Comparison of ENCODE assay signal across 14 mouse cellular contexts in the genomic region with DNA sequence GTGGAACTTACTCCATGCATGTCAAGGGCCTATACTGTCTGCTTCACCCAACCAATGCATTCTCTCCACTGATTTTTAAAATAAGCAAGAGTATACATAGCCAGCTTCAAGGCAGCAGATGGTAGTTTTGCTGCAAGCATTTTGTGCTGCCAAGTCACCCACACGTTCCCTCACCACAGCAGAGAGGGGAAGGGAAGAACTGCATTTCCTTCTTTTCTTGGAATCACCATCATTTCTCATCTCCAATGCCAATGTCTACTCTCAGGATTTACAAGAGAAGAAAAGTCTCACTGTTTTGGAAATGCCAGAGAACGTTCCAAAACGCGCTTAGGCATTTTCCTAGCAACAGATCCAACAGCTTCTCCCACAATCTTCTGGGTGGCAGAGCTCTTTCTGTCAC. TPM values are rescaled to one million over a fixed set of nuclear protein-coding genes. Genes with fewer than 3 reads are reported as not detected.
DNase-seq lines count a peak whose midpoint lies in the region; ATAC-seq and TF ChIP-seq lines count a peak whose summit lies in the region.
"Had no signal": no experiment of that assay in that cellular context is flagged by ENCODE, and none has a peak within 500 bp of the region (broad histone marks: within the 10 kb centered on the region; RNA-seq: fewer than 3 reads in every experiment).

No protein-coding gene starts in this region.

- no peak overlapping the region for H3K4me3 ChIP-seq in hindbrain, embryonic 13.5 days
- H3K4me3 ChIP-seq in hindbrain, embryonic 14.5 days (replicated peaks; ENCODE audit: low read length), result no peak overlapping the region
- no peak overlapping the region for H3K4me3 ChIP-seq in olfactory bulb, adult 2 months (ENCODE audit: insufficient read depth, low read depth, low read length)
- no peak overlapping the region for H3K4me3 ChIP-seq in intestine, embryonic 16.5 days (ENCODE audit: low read length)
- H3K4me3 ChIP-seq: gastrocnemius, adult 2 months had no signal

- DNase-seq in hindbrain, embryonic 14.5 days (ENCODE audit: low spot score), result no peak
- peak; percentile 30 to 50 for DNase-seq in cerebellum, postnatal 10 days
- DNase-seq in layer of hippocampus, adult 8-10 months (ENCODE audit: low spot score in 2 of 2), result peak; percentile 83
- DNase-seq in embryo, embryonic 10.5 days (ENCODE audit: low spot score), result no peak
- DNase-seq: adrenal gland, postnatal 10 days; gastrocnemius, adult 2 months; heart, postnatal 36 days had no signal

- no peak for ATAC-seq in hindbrain, embryonic 13.5 days (ENCODE audit: low FRiP score)
- no peak for ATAC-seq in hindbrain, embryonic 14.5 days (ENCODE audit: low FRiP score)
- no peak for ATAC-seq in intestine, embryonic 16.5 days
- no peak for ATAC-seq in monocyte, adult 5-6 weeks (replicated peaks; ENCODE audit: insufficient number of reproducible peaks, low FRiP score, low TSS enrichment, poor library complexity, severe bottlenecking)

- no peak overlapping the region for H3K9ac ChIP-seq in hindbrain, embryonic 13.5 days
- H3K9ac ChIP-seq in hindbrain, embryonic 14.5 days, result no peak overlapping the region
- H3K9ac ChIP-seq in intestine, embryonic 16.5 days (ENCODE audit: low read depth, low read length), result no peak overlapping the region
- H3K9ac ChIP-seq: liver, embryonic 14.5 days had no signal

- H3K9me3 ChIP-seq in hindbrain, embryonic 13.5 days, result no peaks in the 10 kb centered on the region
- H3K9me3 ChIP-seq in hindbrain, embryonic 14.5 days (ENCODE audit: control insufficient read depth, low read length), result no peaks in the 10 kb centered on the region
- H3K9me3 ChIP-seq in intestine, embryonic 16.5 days (ENCODE audit: control insufficient read depth, low read length), result no peaks in the 10 kb centered on the region

- no peak for TF ChIP-seq CTCF in olfactory bulb, adult 2 months (IDR thresholded peaks at IDR 0.05; ENCODE audit: insufficient read depth, low read depth, low read length)

- H3K4me1 ChIP-seq in hindbrain, embryonic 13.5 days (replicated peaks), result peaks cover 11% of the 10 kb centered on the region
- H3K4me1 ChIP-seq in hindbrain, embryonic 14.5 days (replicated peaks; ENCODE audit: control insufficient read depth, insufficient read depth, low read length), result peaks cover 5% of the 10 kb centered on the region
- peaks cover 5% of the 10 kb centered on the region; the same call in 1 of the 2 replicates for H3K4me1 ChIP-seq in olfactory bulb, adult 2 months (ENCODE audit: control insufficient read depth, insufficient read depth, low read length)
- no peaks in the 10 kb centered on the region for H3K4me1 ChIP-seq in intestine, embryonic 16.5 days (ENCODE audit: control insufficient read depth, insufficient read depth, low read length)

- H3K27ac ChIP-seq in hindbrain, embryonic 13.5 days, result 0 out of 2 replicates have a peak overlapping the region, but pooled peaks have one; percentile 1
- H3K27ac ChIP-seq in hindbrain, embryonic 14.5 days, result no peak overlapping the region
- peak overlapping the region; percentile 29; the same call in 1 of the 2 replicates for H3K27ac ChIP-seq in olfactory bulb, adult 2 months (ENCODE audit: insufficient read depth, low read depth, low read length)
- no peak overlapping the region for H3K27ac ChIP-seq in intestine, embryonic 16.5 days (ENCODE audit: low read length)
- H3K27ac ChIP-seq: gastrocnemius, adult 2 months; kidney, postnatal 0 days; liver, embryonic 14.5 days had no signal

- TF ChIP-seq POLR2A in olfactory bulb, adult 2 months (IDR thresholded peaks at IDR 0.05; ENCODE audit: insufficient read depth, low read depth, low read length), result no peak

- H3K27me3 ChIP-seq in hindbrain, embryonic 13.5 days, result no peaks in the 10 kb centered on the region
- no peaks in the 10 kb centered on the region for H3K27me3 ChIP-seq in hindbrain, embryonic 14.5 days (ENCODE audit: control insufficient read depth, insufficient read depth, low read length)
- H3K27me3 ChIP-seq in intestine, embryonic 16.5 days (replicated peaks; ENCODE audit: control insufficient read depth, insufficient read depth, low read length), result no peaks in the 10 kb centered on the region

- WGBS in hindbrain, embryonic 13.5 days, result 83% methylated on average over 4 of the region's 4 CpGs
- WGBS in hindbrain, embryonic 14.5 days, result 86% methylated on average over 4 of the region's 4 CpGs
- 36% methylated on average over 4 of the region's 4 CpGs for WGBS in olfactory bulb, adult 2 months
- 86% methylated on average over 4 of the region's 4 CpGs for WGBS in intestine, embryonic 16.5 days

- no peaks in the 10 kb centered on the region for H3K36me3 ChIP-seq in hindbrain, embryonic 13.5 days
- H3K36me3 ChIP-seq in hindbrain, embryonic 14.5 days (replicated peaks; ENCODE audit: control insufficient read depth, insufficient read depth), result no peaks in the 10 kb centered on the region
- no peaks in the 10 kb centered on the region for H3K36me3 ChIP-seq in intestine, embryonic 16.5 days (ENCODE audit: control insufficient read depth, insufficient read depth, low read length)

- H3K4me2 ChIP-seq in hindbrain, embryonic 13.5 days, result no peak overlapping the region
- H3K4me2 ChIP-seq in hindbrain, embryonic 14.5 days (replicated peaks), result no peak overlapping the region
- H3K4me2 ChIP-seq in intestine, embryonic 16.5 days (ENCODE audit: low read depth, low read length), result no peak overlapping the region

RNA-seq across cellular contexts. Expression of a gene that starts 52.1 kb away (rescaled TPM):
- polyA plus RNA-seq in hindbrain, embryonic 13.5 days (2015; fragmentation: Nextera tagmentation; extraction: Ambion mirVana), result 132 and 133 TPM in 2 replicates
- polyA plus RNA-seq in hindbrain, embryonic 14.5 days (2014; fragmentation: Nextera tagmentation; extraction: Ambion mirVana), result 155 and 170 TPM in 2 replicates
- total RNA-seq in layer of hippocampus, adult 8-10 months (2022), result 100 to 1,000 TPM; 495 to 532 (median 509) TPM
- polyA plus RNA-seq in olfactory bulb, adult 2 months (2012; ENCODE audit: insufficient read depth, insufficient read length, low replicate concordance, missing spikeins), result 445 and 867 TPM in 2 replicates
- polyA plus RNA-seq in intestine, embryonic 16.5 days (2015; fragmentation: Nextera tagmentation; extraction: Ambion mirVana), result 2.6 and 3.6 TPM in 2 replicates
- total RNA-seq in monocyte, adult 5-6 weeks (2017), result not detected in 3 replicates
- total RNA-seq: neutrophil, adult 5-6 weeks had no signal

Comparison
In these comparisons a context has a peak if more than half of its experiments do, and no peak if none do; other contexts are left out.
1. H3K27ac ChIP-seq: peak in hindbrain, embryonic 13.5 days (single experiment) and olfactory bulb, adult 2 months (single experiment); none in hindbrain, embryonic 14.5 days (single experiment) and intestine, embryonic 16.5 days (single experiment).
2. DNase-seq: peak in cerebellum, postnatal 10 days (2 of 2) and layer of hippocampus, adult 8-10 months (2 of 2); none in hindbrain, embryonic 14.5 days (single experiment) and embryo, embryonic 10.5 days (single experiment).
3. RNA of a gene that starts 52.1 kb away (polyA plus RNA-seq): 445 to 867 TPM in olfactory bulb, adult 2 months, 155 to 170 TPM in hindbrain, embryonic 14.5 days and 132 to 133 TPM in hindbrain, embryonic 13.5 days; 2.6 to 3.6 TPM in intestine, embryonic 16.5 days; every median in the first group is over 10 times any median in the second.